Mouse (Mus musculus) bone marrow, adult 2 months (tissue): Measurements from ENCODE around the gene Krtap10-10. TPM values are rescaled to one million over a fixed set of nuclear protein-coding genes. Genes with fewer than 3 reads are reported as not detected.
"Not testable (repeated sequence)": the region's sequence is repeated elsewhere in the genome, so short reads cannot be mapped to it uniquely, and the experiment has no call there.

Source experiments
- H3K27ac ChIP-seq: fragments of 200-500 bp; 2 replicates; pipeline ENCODE4 v1.5.1; 2012; ENCODE audit warnings: low read depth, mild to moderate bottlenecking, control low read depth, inconsistent platforms, low read length; ENCODE audit not compliant: control insufficient read depth, poor library complexity, insufficient read depth
- H3K4me1 ChIP-seq: fragments of 200-500 bp; 2 replicates; pipeline ENCODE4 v1.6.1; 2011; ENCODE audit warnings: low read length; ENCODE audit not compliant: control insufficient read depth, insufficient read depth
- H3K4me3 ChIP-seq: fragments of 200-500 bp; replicated peaks from 2 replicates; pipeline ENCODE3; 2011; ENCODE audit warnings: mild to moderate bottlenecking, low read depth, low read length, control low read depth; ENCODE audit not compliant: control insufficient read depth
- CTCF ChIP-seq: fragments of 200-500 bp; IDR thresholded peaks from 2 replicates; pipeline ENCODE4 v1.5.1; 2011; ENCODE audit warnings: low read length, control low read depth; ENCODE audit not compliant: control insufficient read depth, insufficient read depth
- POLR2A ChIP-seq: fragments of 200-500 bp; IDR thresholded peaks from 2 replicates; pipeline ENCODE4 v1.6.1; 2011; ENCODE audit warnings: low read depth, mild to moderate bottlenecking, control low read depth, low read length, borderline replicate concordance; ENCODE audit not compliant: control insufficient read depth
- WGBS: fragments of 180-500 bp; shearing (Covaris S2); methylation state at CpG from one replicate; pipeline ENCODE4 v1.1.7; 2018; 5-methylcytosine and 5-hydroxymethylcytosine counted together
- polyA plus RNA-seq: library from polyadenylated mRNA; stranded (reverse); fragments of >200 nt; gene quantifications from 2 replicates; pipeline ENCODE4 v1.2.4, GENCODE M21; 2011; ENCODE audit warnings: low replicate concordance; ENCODE audit not compliant: missing spikeins, insufficient read depth, insufficient read length

Gene Krtap10-10
- not detected in 2 replicates for polyA plus RNA-seq

DNA sequence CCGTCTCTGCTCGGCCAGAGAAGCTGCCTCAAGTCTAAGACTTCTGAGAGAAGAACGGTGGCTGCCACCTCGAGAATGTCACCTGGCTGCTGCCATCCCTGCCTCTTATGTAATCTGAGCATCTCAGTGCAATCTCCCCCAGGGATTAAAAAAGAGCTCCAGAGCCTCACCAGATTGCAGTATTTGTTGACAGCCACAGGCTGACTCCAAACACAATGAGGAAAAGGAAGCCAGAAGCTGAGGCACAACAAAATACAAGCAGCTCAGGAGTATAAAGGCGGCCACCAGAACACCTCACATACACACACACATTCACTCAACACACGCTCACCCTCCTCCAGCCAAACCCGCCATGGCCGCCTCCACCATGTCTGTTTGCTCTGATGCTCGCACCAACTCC, at the start of gene Krtap10-10:
Gene Krtap10-10, plus strand, starts transcription at position 301 of the 400 bp plus-strand sequence.
- no peaks in the 10 kb centered on the region for H3K4me1 ChIP-seq
- H3K27ac ChIP-seq: no peak within 1 kb of the TSS
- TF ChIP-seq POLR2A (no peak), CTCF (no peak)
- no peak within 1 kb of the TSS for H3K4me3 ChIP-seq
- 69% methylated on average over 9 of the region's 9 CpGs for WGBS

DNA sequence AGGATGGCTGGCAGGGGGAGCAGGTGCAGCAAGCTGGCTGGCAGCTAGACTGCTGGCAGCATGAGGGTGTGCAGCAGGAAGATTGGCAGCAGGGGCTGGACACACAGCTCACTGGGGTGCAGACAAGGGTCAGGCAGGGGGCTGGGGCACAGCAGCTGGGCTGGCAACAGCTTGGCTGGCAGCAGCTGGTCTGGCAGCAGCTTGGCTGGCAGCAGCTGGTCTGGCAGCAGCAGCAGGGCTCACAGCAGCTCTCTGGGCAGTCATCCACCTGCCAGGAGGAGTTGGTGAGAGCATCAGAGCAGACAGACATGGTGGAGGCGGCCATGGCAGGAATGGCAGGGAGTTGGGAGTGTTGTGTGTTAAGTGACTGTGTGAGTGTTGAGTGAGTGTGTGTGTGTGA, 47.9 kb upstream of the Krtap10-10 start, which contains the start of gene Gm7137:
Gene Gm7137, minus strand, starts transcription at position 325 of the 400 bp plus-strand sequence.
- 78% methylated on average over 1 of the region's 1 CpGs for WGBS
- H3K27ac ChIP-seq, H3K4me3 ChIP-seq, H3K4me1 ChIP-seq: not testable (repeated sequence)

DNA sequence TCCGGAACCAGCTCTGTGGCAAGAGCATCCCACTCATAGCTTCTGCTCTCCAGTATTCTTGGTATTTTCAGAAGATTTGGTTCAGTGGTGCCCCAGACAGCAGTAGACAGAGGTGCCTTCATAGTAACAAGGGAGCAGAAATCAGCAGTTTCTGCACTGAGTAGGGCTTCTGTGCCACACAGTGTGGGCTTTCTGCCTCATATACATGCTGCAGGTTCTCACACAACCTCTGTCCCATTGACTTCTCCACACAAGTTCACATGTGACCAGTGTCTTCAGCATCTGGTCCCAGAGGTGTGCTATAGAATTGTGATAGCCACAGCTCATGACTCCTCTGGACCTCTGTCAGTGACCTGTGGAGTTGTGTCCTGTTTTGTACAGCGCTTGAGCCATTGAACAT, 47.1 kb upstream of the Krtap10-10 start:
- no peak overlapping the region for H3K27ac ChIP-seq
- TF ChIP-seq CTCF: no peak
- TF ChIP-seq POLR2A: no peak
- H3K4me1 ChIP-seq: no peaks in the 10 kb centered on the region
- 67% methylated on average over 2 of the region's 2 CpGs for WGBS
- no peak overlapping the region for H3K4me3 ChIP-seq

DNA sequence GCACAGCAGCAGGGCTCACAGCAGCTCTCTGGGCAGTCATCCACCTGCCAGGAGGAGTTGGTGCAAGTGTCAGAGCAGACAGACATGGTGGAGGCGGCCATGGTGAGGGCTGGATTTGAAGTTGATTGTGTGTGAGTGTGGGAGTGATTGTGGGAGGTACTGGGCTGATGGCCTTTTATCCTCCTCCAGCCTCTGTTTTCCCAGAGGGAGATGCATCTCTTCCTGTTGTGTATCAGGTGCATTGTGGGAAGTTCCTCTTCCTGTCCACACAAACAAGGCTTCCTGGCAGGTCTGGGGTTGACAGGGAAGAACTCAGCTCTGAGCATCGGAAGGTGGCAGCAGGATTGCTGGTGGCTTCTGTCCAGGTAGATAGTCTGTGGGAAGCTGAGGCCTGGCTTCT, 40.8 kb upstream of the Krtap10-10 start, which contains the start of gene Gm9639:
Gene Gm9639, minus strand, starts transcription at position 101 of the 400 bp plus-strand sequence.
- Histone ChIP-seq H3K4me3 (no peak within 1 kb of the TSS), H3K4me1 (no peaks in the 10 kb centered on the region), H3K27ac (no peak within 1 kb of the TSS)
- whole genome bisulfite sequencing: 52% methylated on average over 2 of the region's 2 CpGs
- TF ChIP-seq CTCF: no peak
- no peak for TF ChIP-seq POLR2A

DNA sequence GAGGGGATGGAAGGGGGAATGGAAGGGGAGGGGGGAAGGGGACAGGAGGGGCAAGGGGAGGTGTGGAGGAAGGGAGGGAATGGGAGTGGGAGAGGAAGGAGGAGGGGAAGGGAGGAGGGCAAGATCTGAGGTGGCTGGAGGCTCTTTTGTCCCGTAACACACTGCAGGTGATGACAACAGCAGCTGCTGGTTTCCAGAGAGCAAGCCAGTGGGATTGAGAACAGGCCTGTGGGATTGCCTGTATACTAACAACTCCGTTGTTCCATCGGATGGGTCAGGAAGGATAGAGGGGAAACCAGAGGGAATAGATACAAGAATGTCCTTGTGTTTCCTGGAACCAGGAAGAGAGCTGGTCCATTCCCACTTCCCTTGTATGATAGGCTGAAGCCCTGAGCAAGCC, 38.1 kb upstream of the Krtap10-10 start:
- Histone ChIP-seq H3K4me3 (no peak overlapping the region), H3K4me1 (no peaks in the 10 kb centered on the region), H3K27ac (no peak overlapping the region)
- WGBS: 46% methylated on average over 3 of the region's 3 CpGs
- TF ChIP-seq CTCF: no peak
- TF ChIP-seq POLR2A: no peak

DNA sequence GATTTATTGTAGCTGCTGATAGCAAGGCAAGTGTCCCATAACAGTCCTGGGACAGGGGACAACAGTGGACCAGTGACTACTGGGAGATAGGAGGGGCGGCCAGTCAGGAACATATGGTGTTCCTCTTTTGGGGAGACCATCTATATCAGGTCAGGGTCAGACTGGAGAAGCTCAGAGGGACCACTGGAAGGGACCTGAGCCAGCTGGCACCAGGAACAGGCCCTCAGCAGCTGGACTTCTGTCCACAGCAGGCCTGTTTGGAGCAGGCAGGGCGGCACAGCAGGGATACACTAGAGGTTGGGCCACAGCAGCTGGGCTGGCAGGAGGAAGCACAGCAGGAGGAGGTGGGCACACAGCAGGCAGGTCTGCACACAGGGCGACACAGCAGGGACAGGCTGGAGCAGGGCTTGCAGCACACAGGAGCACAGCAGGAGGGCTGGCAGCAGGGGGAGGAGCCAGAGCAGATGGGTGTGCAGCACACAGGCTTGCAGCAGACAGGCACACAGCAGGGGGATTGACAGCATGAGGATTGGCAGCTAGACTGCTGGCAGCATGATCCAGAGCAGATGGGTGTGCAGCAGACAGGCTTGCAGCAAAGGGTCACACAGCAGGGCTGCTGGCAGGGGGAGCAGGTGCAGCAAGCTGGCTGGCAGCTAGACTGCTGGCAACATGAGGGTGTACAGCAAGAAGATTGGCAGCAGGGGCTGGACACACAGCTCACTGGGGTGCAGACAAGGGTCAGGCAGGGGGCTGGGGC, 37.4 kb upstream of the Krtap10-10 start:
- H3K4me1 ChIP-seq, H3K4me3 ChIP-seq, H3K27ac ChIP-seq: not testable (repeated sequence)
- 48% methylated on average over 3 of the region's 3 CpGs for WGBS

DNA sequence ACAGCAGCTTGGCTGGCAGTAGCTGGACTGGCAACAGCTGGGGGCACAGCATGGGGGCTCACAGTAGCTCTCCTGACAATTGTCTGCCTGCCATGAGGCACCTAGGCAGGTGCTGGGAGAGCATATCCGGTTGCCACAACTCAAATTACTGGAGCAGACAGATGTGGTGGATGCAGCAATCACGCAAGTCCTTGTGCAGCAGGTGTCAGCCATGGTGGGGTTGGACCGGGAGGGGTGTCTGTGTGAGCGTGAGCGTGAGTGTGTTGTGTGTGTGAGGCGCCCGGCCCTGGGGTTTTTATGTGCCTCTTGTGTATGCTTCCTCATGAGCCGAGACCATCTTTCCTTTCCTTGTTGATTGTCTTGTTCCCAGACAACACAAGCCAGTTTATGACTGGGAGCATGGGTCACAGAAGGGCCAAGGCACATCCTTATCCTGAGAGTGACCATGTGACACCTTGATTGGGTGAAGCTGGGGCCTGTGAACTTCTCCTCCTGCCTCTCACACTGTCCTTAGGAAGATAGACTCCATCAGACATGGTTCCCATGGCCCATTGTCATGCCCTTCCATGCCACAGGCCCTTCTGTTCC, 36.7 kb upstream of the Krtap10-10 start, which contains the start of gene Gm19668:
Gene Gm19668, minus strand, starts transcription at position 213 of the 588 bp plus-strand sequence.
- 63% methylated on average over 8 of the region's 8 CpGs for WGBS
- Histone ChIP-seq H3K27ac (no peak within 1 kb of the TSS), H3K4me3 (no peak within 1 kb of the TSS), H3K4me1 (no peaks in the 10 kb centered on the region)
- TF ChIP-seq POLR2A: no peak
- no peak for TF ChIP-seq CTCF

DNA sequence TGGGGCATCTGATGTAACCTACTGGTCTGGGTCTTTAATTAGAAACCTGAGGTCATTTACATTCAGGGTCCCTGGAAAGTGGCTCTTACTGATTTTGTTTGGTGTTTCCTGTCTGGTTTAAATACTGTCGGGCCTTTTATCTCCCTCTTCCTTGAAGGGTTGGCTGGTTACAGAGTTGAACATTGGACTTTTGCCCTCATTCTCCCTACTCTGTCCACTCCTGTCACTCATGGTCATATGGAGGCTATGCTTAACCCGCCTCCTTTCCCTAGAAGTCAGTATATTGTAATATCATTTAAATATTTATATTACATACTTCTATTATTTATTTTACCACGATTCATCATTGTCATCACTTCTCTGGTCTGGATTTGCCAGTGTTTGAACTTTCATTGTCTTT, 31.7 kb upstream of the Krtap10-10 start:
- H3K4me3 ChIP-seq: no peak overlapping the region
- whole genome bisulfite sequencing: 58% methylated on average over 3 of the region's 3 CpGs
- H3K4me1 ChIP-seq: no peaks in the 10 kb centered on the region
- TF ChIP-seq CTCF (no peak), POLR2A (no peak)
- H3K27ac ChIP-seq: no peak overlapping the region

DNA sequence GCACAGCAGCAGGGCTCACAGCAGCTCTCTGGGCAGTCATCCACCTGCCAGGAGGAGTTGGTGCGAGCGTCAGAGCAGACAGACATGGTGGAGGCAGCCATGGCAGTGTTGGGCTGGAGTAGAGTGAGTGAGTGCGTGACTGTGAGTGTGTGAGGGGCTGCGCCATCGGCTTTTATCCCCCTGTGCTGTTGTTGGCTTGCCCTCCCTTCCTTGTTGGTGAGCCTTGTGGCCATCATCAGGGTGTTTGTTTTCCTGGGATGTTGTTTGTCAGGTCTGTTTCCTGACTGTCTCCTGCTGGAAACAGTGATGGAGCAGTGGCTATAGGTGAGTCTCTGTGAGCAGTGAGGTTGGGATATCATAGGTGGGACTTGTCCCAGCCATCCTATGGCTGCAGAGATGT, 24.0 kb upstream of the Krtap10-10 start, which contains the start of gene Gm9507:
Gene Gm9507, minus strand, starts transcription at position 101 of the 400 bp plus-strand sequence.
- TF ChIP-seq CTCF (no peak), POLR2A (no peak)
- WGBS: 70% methylated on average over 5 of the region's 5 CpGs
- H3K4me3 ChIP-seq: no peak within 1 kb of the TSS
- H3K4me1 ChIP-seq: no peaks in the 10 kb centered on the region
- H3K27ac ChIP-seq: no peak within 1 kb of the TSS
